ENCODE assay signal across 8 mouse cellular contexts in the genomic region with DNA sequence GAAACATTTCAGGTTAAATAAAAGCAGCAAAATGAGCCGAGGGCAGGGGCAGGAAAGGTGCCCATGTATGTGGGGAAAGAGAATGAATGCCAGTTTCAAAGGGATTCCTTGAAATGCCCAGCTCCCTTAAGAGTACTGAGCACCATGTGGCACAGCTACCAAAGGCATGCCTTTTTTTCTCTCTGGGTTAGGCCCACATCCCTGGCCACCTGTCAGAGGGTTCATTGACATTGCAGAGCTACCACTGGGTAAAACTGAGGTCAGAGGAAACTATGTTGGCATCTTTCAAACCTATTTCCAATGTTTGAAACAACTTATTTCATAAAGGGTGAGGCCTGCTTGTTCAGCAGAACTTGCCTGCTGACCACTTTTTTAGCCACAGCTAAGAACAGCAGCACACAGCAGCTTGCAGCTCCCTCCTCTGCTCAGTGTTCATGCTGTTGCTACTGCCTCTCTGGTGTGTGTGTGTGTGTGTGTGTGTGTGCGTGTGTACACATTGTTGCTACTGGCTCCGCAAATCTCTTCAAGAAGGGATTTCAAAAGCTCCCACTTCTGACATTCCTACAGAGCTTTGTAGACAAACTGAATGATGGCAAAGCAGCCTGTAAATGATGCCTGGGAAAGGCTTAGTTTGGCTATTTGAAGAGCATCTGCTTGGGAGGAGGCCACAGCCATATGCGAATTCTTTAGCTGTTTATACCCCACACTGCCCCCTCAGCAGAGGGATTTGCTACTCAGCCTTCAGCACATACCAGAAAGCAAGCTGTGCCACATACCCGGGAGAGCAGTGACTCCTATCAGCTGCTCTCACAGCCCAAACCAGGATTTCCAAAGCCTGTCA. TPM values are rescaled to one million over a fixed set of nuclear protein-coding genes. Genes with fewer than 3 reads are reported as not detected.
A peak's percentile ranks its signal among the peaks of the same experiment; 100 is the strongest.
DNase-seq lines count a peak whose midpoint lies in the region; ATAC-seq lines count a peak whose summit lies in the region.

No protein-coding gene starts in this region.

- H3K4me3 ChIP-seq in erythroblast, embryonic 14.5 days (replicated peaks): peak overlapping the region; percentile 42
- H3K4me3 ChIP-seq in hindbrain, embryonic 15.5 days: no peak overlapping the region

- DNase-seq in Muller cell, postnatal 12 days (ENCODE audit: inconsistent ontology term): peak; percentile 86
- peak; percentile 34 for DNase-seq in lung, postnatal 14 days
- peak; percentile 57 for DNase-seq in yolk sac, embryonic 10.5 days (ENCODE audit: low spot score)
- DNase-seq in kidney, postnatal 25 days: no peak
- no peak for DNase-seq in cerebellum, postnatal 4 days (ENCODE audit: low spot score in 2 of 2)

- H3K27me3 ChIP-seq in erythroblast, embryonic 14.5 days (ENCODE audit: control insufficient read depth): no peaks in the 10 kb centered on the region
- H3K27me3 ChIP-seq in hindbrain, embryonic 15.5 days: no peaks in the 10 kb centered on the region

- peak overlapping the region; percentile 59 for H3K27ac ChIP-seq in hindbrain, embryonic 15.5 days (replicated peaks)

- H3K9ac ChIP-seq in hindbrain, embryonic 15.5 days: no peak overlapping the region

- peaks cover 86% of the 10 kb centered on the region for H3K36me3 ChIP-seq in erythroblast, embryonic 14.5 days (ENCODE audit: control insufficient read depth)
- no peaks in the 10 kb centered on the region for H3K36me3 ChIP-seq in hindbrain, embryonic 15.5 days

- H3K9me3 ChIP-seq in erythroblast, embryonic 14.5 days (ENCODE audit: control insufficient read depth, low read length): no peaks in the 10 kb centered on the region
- no peaks in the 10 kb centered on the region for H3K9me3 ChIP-seq in hindbrain, embryonic 15.5 days

- H3K4me2 ChIP-seq in hindbrain, embryonic 15.5 days: no peak overlapping the region

- ATAC-seq in erythroblast, adult 5-6 weeks (replicated peaks; ENCODE audit: low FRiP score, poor library complexity, severe bottlenecking): no peak
- no peak for ATAC-seq in hindbrain, embryonic 15.5 days (ENCODE audit: low FRiP score, low read depth)

- WGBS in hindbrain, embryonic 15.5 days: 52% methylated on average over 5 of the region's 5 CpGs

- peaks cover 98% of the 10 kb centered on the region for H3K4me1 ChIP-seq in erythroblast, embryonic 14.5 days (ENCODE audit: control insufficient read depth)
- peaks cover 25% of the 10 kb centered on the region for H3K4me1 ChIP-seq in hindbrain, embryonic 15.5 days (replicated peaks)

RNA-seq across cellular contexts. Expression of a gene that starts 59.4 kb away (rescaled TPM):
- polyA plus RNA-seq in erythroblast, embryonic 14.5 days (2012): 2.4 and 2.9 TPM in 2 replicates
- total RNA-seq in erythroblast, adult 5-6 weeks (2015; ENCODE audit: low replicate concordance): 10.4 and 19.9 TPM in 2 replicates
- 31.5 and 53.4 TPM in 2 replicates for total RNA-seq in erythroblast, adult 5-6 weeks (2017; ENCODE audit: low replicate concordance)
- polyA plus RNA-seq in hindbrain, embryonic 15.5 days (2015; fragmentation: Nextera tagmentation; extraction: Ambion mirVana): 30.4 and 30.8 TPM in 2 replicates

Comparison
In these comparisons a context has a peak if more than half of its experiments do, and no peak if none do; other contexts are left out.
1. DNase-seq: peak in Muller cell, postnatal 12 days (single experiment), lung, postnatal 14 days (single experiment) and yolk sac, embryonic 10.5 days (single experiment); none in kidney, postnatal 25 days (0 of 2) and cerebellum, postnatal 4 days (0 of 2).